Mouse (Mus musculus) lung, embryonic 14.5 days (tissue): Measurements from ENCODE around the gene Kat7. TPM values are rescaled to one million over a fixed set of nuclear protein-coding genes. Genes with fewer than 3 reads are reported as not detected.

ENCODE experiments used
- ATAC-seq: fragments of 200-750 bp; cut with Nextera tagmentation; 2 replicates; pipeline ENCODE4 v1.8.0; 2017; ENCODE audit warnings: mild to moderate bottlenecking, moderate TSS enrichment, moderate library complexity; ENCODE audit not compliant: insufficient read depth
- DNase-seq: peaks from one replicate; pipeline ENCODE4 v3.0.0-alpha.2; 2015
- H3K27ac ChIP-seq: fragments of 300-500 bp; sonication (generic); 2 replicates; pipeline ENCODE4 v1.5.1; 2014; ENCODE audit warnings: low read depth, mild to moderate bottlenecking, moderate library complexity
- H3K27me3 ChIP-seq: fragments of 300-500 bp; sonication (generic); 2 replicates; pipeline ENCODE4 v1.6.1; 2014; ENCODE audit warnings: low read length, control low read depth; ENCODE audit not compliant: insufficient read depth
- H3K36me3 ChIP-seq: fragments of 300-500 bp; sonication (generic); 2 replicates; pipeline ENCODE4 v1.6.1; 2014; ENCODE audit warnings: control low read depth; ENCODE audit not compliant: insufficient read depth
- H3K4me1 ChIP-seq: fragments of 300-500 bp; sonication (generic); 2 replicates; pipeline ENCODE4 v1.6.1; 2014; ENCODE audit warnings: antibody characterized with exemption, control low read depth; ENCODE audit not compliant: insufficient read depth
- H3K4me2 ChIP-seq: fragments of 300-500 bp; sonication (generic); 2 replicates; pipeline ENCODE4 v1.6.1; 2014; ENCODE audit warnings: mild to moderate bottlenecking
- H3K4me3 ChIP-seq: fragments of 300-500 bp; sonication (generic); 2 replicates; pipeline ENCODE4 v1.5.1; 2014; ENCODE audit warnings: low read depth, low read length
- H3K9ac ChIP-seq: fragments of 300-500 bp; sonication (generic); 2 replicates; pipeline ENCODE4 v1.6.1; 2014
- H3K9me3 ChIP-seq: fragments of 300-500 bp; sonication (generic); 2 replicates; pipeline ENCODE4 v1.6.1; 2016; ENCODE audit warnings: low read depth, low read length, control low read depth
- CTCF ChIP-seq: IDR thresholded peaks from 2 replicates; pipeline ENCODE4 v1.5.1; 2016; ENCODE audit warnings: antibody characterized with exemption, low read depth
- WGBS: fragments of 180-500 bp; shearing (Covaris S2); extraction: QIAGEN DNeasy Blood & Tissue Kit; methylation state at CpG from one replicate; pipeline ENCODE4 v1.1.7; 2014; 5-methylcytosine and 5-hydroxymethylcytosine counted together
- polyA plus RNA-seq: library from polyadenylated mRNA; unstranded; fragments of >200 nt; fragmentation: Nextera tagmentation; extraction: Ambion mirVana; gene quantifications from 2 replicates; pipeline ENCODE4 v1.2.1, GENCODE M21; 2014

Gene Kat7
- polyA plus RNA-seq, 1 experiment from 2014 or later, result 83.7 TPM

DNA sequence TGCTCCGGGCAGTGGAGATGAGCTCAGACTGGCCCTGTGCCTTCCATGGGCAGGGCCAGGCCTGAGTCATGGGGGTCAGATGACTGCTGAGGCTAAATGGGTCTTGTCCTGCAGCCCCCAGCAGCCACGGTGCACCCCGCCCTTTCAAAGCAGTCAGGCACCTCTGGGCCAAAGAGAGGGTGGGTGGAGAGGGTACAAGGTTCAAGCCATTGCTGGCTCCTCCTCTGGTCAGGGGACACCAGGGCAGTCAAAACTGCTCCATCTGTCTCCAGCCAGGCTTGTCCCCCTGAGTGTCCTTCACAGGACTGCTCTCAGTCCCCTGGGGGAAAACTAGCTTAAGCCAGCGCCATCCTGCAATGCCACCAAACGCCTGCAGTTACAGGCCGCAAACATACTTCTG lies 57.9 kb downstream of the Kat7 start:
- no peak for ATAC-seq
- 84% methylated on average over 6 of the region's 6 CpGs for WGBS

DNA sequence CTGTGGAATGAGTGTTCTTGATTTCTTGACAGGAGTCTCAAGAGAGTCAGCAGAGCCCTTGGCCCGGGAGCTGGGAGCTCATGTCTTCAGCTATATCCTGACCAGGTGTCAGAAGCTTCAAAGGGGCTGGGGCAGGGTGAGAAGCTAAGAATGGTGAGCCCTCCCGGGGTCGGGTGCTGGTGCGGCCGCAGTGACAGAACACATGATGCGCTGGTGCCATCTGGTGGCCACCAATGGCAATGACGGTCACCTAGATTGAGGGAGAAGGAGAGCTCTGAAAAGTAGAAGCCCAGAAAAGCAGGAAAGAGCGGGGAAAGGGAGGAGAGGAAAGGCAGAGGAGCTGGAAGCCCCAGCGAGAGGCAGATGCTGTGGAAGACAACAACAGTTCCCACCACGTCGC lies 58.8 kb downstream of the Kat7 start:
- Histone ChIP-seq H3K9ac (no peak overlapping the region), H3K9me3 (no peaks in the 10 kb centered on the region), H3K27me3 (no peaks in the 10 kb centered on the region), H3K4me3 (no peak overlapping the region), H3K36me3 (no peaks in the 10 kb centered on the region), H3K27ac (no peak overlapping the region), H3K4me2 (no peak overlapping the region), H3K4me1 (no peaks in the 10 kb centered on the region)
- 4% methylated on average over 11 of the region's 11 CpGs for WGBS
- DNase-seq, result peak; percentile 91
- peak; percentile 97 for TF ChIP-seq CTCF
- ATAC-seq, result no peak

More for the DNA sequence above, 57.9 kb downstream of the Kat7 start:
- no peak overlapping the region for H3K9ac ChIP-seq
- TF ChIP-seq CTCF, result no peak
- no peak overlapping the region for H3K4me3 ChIP-seq
- no peak for DNase-seq
- H3K9me3 ChIP-seq, result no peaks in the 10 kb centered on the region
- no peak overlapping the region for H3K27ac ChIP-seq
- H3K4me1 ChIP-seq, result no peaks in the 10 kb centered on the region
- H3K36me3 ChIP-seq, result no peaks in the 10 kb centered on the region
- no peaks in the 10 kb centered on the region for H3K27me3 ChIP-seq
- H3K4me2 ChIP-seq, result no peak overlapping the region

DNA sequence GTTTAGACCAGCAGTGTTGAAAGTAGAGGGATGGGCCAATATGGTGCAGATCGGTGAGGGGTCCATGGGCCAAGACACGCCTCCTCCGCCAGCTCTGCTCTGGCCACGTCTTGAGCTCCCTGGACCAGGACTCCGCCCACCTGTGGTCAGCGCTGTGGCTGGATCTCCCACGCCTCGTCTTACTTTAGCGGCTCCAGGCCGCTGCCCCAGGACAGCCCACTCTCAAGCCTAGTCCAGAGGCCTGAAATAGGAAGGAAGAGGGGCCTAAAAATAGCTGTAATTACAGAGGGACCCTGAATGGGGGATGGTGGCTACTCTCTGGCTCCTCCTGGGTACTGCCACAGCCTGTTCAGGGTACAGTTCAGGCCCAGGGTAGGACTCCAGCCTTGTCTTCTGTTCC lies 59.9 kb downstream of the Kat7 start:
- no peak for TF ChIP-seq CTCF
- ATAC-seq (peak; percentile 55), DNase-seq (peak; percentile 42)
- Histone ChIP-seq H3K4me2 (no peak overlapping the region), H3K9me3 (no peaks in the 10 kb centered on the region), H3K27ac (no peak overlapping the region), H3K27me3 (no peaks in the 10 kb centered on the region), H3K36me3 (no peaks in the 10 kb centered on the region), H3K4me1 (no peaks in the 10 kb centered on the region), H3K9ac (no peak overlapping the region), H3K4me3 (no peak overlapping the region)
- 43% methylated on average over 10 of the region's 10 CpGs for WGBS

DNA sequence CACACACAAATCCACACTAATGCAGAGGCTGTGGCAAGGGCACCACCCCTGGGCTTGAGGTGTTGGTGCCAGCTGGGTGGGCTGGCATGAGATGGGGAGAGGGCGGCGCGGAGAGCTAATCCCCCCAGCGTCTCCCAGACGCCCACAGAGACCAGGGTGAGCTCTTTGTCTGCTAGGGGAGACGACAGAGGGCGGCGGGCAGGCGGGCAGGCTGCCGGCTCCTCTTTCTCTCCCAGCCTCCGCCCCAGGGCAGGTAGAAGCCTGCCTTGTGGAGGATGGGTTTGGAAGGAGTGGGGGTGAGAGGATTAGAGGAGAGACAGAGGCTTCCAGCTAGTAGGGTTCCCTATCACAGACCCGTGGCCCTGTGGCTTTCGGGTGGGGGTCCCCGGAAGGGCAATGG lies 63.0 kb downstream of the Kat7 start:
- no peaks in the 10 kb centered on the region for H3K36me3 ChIP-seq
- H3K27ac ChIP-seq, result no peak overlapping the region
- no peak overlapping the region for H3K9ac ChIP-seq
- no peak for ATAC-seq
- H3K4me1 ChIP-seq, result no peaks in the 10 kb centered on the region
- no peak overlapping the region for H3K4me2 ChIP-seq
- no peaks in the 10 kb centered on the region for H3K9me3 ChIP-seq
- WGBS, result 51% methylated on average over 14 of the region's 14 CpGs
- DNase-seq, result no peak
- H3K4me3 ChIP-seq, result no peak overlapping the region
- H3K27me3 ChIP-seq, result no peaks in the 10 kb centered on the region
- no peak for TF ChIP-seq CTCF

DNA sequence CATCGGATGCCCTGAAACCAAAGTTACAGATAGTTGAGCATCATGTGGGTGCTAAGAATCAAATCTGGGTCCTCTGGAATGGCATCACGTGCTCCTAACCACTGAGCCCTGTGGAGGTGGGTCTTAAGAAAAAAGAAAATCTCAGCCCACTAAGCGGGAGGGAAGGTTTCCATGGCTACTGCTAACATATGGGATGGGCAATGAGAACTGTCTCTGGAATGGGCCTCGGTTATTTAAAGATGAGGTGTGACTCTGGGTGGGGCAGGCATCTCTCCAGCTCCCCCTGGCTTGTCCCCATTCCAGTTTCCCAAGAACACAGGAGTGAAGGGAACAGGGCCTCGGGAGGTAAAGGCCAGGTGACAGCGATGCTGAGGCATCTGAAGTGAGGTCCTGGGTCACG lies 64.6 kb downstream of the Kat7 start:
- ATAC-seq, result no peak
- no peak for DNase-seq
- Histone ChIP-seq H3K27ac (no peak overlapping the region), H3K9ac (no peak overlapping the region), H3K36me3 (no peaks in the 10 kb centered on the region), H3K4me3 (no peak overlapping the region), H3K4me1 (no peaks in the 10 kb centered on the region), H3K27me3 (no peaks in the 10 kb centered on the region), H3K9me3 (no peaks in the 10 kb centered on the region), H3K4me2 (no peak overlapping the region)
- no peak for TF ChIP-seq CTCF
- WGBS, result 48% methylated on average over 7 of the region's 7 CpGs

DNA sequence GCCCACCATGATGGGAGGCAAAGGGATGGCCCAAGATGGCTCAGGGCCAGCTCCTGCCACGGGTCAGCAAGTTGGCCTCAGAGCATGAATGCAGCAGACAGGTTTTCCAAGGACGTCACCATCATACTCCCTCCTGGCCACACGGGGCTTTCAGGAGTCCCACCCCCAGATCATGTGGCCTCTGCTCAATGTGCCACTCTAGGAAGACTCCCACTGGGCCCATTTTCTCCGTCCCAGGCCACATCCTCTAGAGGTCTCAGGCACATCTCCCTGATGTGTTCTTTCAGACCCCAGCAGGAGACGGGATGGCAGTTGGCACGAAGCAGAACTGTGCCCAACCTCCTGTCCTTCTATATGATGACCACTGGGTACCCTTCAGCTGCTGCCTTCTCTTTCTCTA lies 67.4 kb downstream of the Kat7 start:
- ATAC-seq, result no peak
- no peaks in the 10 kb centered on the region for H3K27me3 ChIP-seq
- no peak overlapping the region for H3K4me2 ChIP-seq
- no peak for TF ChIP-seq CTCF
- 53% methylated on average over 6 of the region's 6 CpGs for WGBS
- H3K4me1 ChIP-seq, result no peaks in the 10 kb centered on the region; the same call in 1 of the 2 replicates
- no peak overlapping the region for H3K9ac ChIP-seq
- no peak for DNase-seq
- no peaks in the 10 kb centered on the region for H3K36me3 ChIP-seq
- no peak overlapping the region for H3K27ac ChIP-seq
- H3K4me3 ChIP-seq, result no peak overlapping the region
- no peaks in the 10 kb centered on the region for H3K9me3 ChIP-seq

DNA sequence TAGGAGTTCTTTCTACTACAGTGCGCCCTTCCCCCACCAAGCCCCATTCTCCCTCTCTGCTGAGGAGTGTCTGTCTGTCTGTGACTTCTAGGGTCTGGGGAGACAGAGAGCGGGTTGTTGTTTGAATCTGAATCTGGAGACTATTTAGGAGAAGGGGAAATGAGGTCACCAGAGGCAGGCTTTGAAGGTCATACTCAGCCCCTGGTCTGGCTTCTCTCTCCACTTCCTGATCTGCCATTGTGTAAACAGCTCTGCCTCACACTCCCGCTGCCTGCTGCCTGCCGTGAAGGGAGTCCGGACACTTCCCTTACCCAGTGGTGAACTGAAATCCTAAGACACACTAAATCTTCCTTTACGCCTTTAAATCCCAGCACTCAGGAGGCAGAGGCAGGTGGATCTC lies 71.6 kb downstream of the Kat7 start:
- Histone ChIP-seq H3K27me3 (no peaks in the 10 kb centered on the region), H3K4me3 (no peak overlapping the region), H3K4me1 (no peaks in the 10 kb centered on the region; the same call in 1 of the 2 replicates), H3K36me3 (no peaks in the 10 kb centered on the region), H3K9me3 (no peaks in the 10 kb centered on the region), H3K9ac (no peak overlapping the region), H3K27ac (peak overlapping the region; percentile 50; the same call in 1 of the 2 replicates), H3K4me2 (no peak overlapping the region)
- WGBS, result 43% methylated on average over 6 of the region's 6 CpGs
- ATAC-seq, result peak; percentile 50; the same call in 1 of the 2 replicates
- no peak for TF ChIP-seq CTCF
- DNase-seq, result peak; percentile 54

DNA sequence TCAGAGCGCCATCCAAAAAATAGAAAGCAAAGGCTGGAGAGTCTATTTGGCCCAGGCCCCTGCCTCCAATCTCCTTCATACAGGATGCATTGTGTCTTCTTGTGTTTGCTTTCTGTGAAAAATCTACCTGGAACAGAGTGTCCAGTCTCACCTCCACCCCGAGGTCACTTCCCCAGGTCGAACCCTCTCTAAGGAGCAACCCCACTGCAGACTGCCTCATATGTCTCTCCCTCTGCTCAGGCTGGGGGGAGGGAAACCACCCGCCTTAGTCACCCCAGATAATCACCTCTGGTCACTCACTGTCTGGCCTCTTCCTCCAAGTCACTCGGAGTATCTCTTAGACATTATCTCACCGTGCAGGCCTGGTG lies 77.7 kb downstream of the Kat7 start:
- whole genome bisulfite sequencing, result 23% methylated on average over 6 of the region's 6 CpGs
- Histone ChIP-seq H3K4me1 (0 out of 2 replicates have a peak, but pooled peaks cover 3% of the 10 kb centered on the region), H3K36me3 (no peaks in the 10 kb centered on the region), H3K9me3 (no peaks in the 10 kb centered on the region), H3K27ac (no peak overlapping the region), H3K4me2 (peak overlapping the region; percentile 46; the same call in 1 of the 2 replicates), H3K4me3 (no peak overlapping the region), H3K27me3 (no peaks in the 10 kb centered on the region), H3K9ac (no peak overlapping the region)
- no peak for TF ChIP-seq CTCF
- DNase-seq, result no peak
- no peak for ATAC-seq
